Mouse (Mus musculus): ENCODE measurements at regions not wholly inside any gene's neighbourhood (a gene's known extent, or its start where the extent isn't known, plus 50 kb on each side); places are given as distances from the start of the nearest gene placed in this dataset.

GRCm38 (mm10) chr19:30317314-30317713 lies 84.6 kb downstream of the Mbl2 start:
- no peak for TF ChIP-seq CTCF (IDR thresholded peaks at IDR 0.05; ENCODE audit: low read depth)
- H3K27ac ChIP-seq: no peak overlapping the region
- no peak overlapping the region for H3K9ac ChIP-seq (replicated peaks; ENCODE audit: low read length)
- no peaks in the 10 kb centered on the region for H3K36me3 ChIP-seq (ENCODE audit: insufficient read depth, low read length)
- WGBS: 86% methylated on average over 3 of the region's 3 CpGs
- no peak overlapping the region for H3K4me2 ChIP-seq (ENCODE audit: low read depth, low read length)
- ATAC-seq (no peak), DNase-seq (ENCODE audit: low spot score) (no peak)
- no peaks in the 10 kb centered on the region for H3K9me3 ChIP-seq (ENCODE audit: low read length)
- H3K27me3 ChIP-seq (ENCODE audit: insufficient read depth, low read length): no peaks in the 10 kb centered on the region
- H3K4me1 ChIP-seq (ENCODE audit: insufficient read depth, low read length): no peaks in the 10 kb centered on the region
- H3K4me3 ChIP-seq (ENCODE audit: low read length): no peak overlapping the region

GRCm38 (mm10) chr19:30327693-30328092 lies 95.0 kb downstream of the Mbl2 start:
- no peaks in the 10 kb centered on the region for H3K27me3 ChIP-seq (ENCODE audit: insufficient read depth, low read length)
- no peak for ATAC-seq
- H3K27ac ChIP-seq: no peak overlapping the region
- H3K4me3 ChIP-seq (ENCODE audit: low read length): no peak overlapping the region
- peak; percentile 18; the same call in 1 of the 2 replicates for TF ChIP-seq CTCF (IDR thresholded peaks at IDR 0.05; ENCODE audit: low read depth)
- H3K36me3 ChIP-seq (ENCODE audit: insufficient read depth, low read length): no peaks in the 10 kb centered on the region
- no peaks in the 10 kb centered on the region for H3K9me3 ChIP-seq (ENCODE audit: low read length)
- H3K9ac ChIP-seq (replicated peaks; ENCODE audit: low read length): no peak overlapping the region
- no peak for DNase-seq (ENCODE audit: low spot score)
- H3K4me1 ChIP-seq (ENCODE audit: insufficient read depth, low read length): no peaks in the 10 kb centered on the region
- no peak overlapping the region for H3K4me2 ChIP-seq (ENCODE audit: low read depth, low read length)

GRCm38 (mm10) chr19:30328886-30329285 lies 96.1 kb downstream of the Mbl2 start:
- 91% methylated on average over 4 of the region's 4 CpGs for WGBS
- no peak for TF ChIP-seq CTCF (IDR thresholded peaks at IDR 0.05; ENCODE audit: low read depth)
- no peaks in the 10 kb centered on the region for H3K9me3 ChIP-seq (ENCODE audit: low read length)
- H3K4me3 ChIP-seq (ENCODE audit: low read length): no peak overlapping the region
- no peak overlapping the region for H3K27ac ChIP-seq
- no peak overlapping the region for H3K4me2 ChIP-seq (ENCODE audit: low read depth, low read length)
- H3K4me1 ChIP-seq (ENCODE audit: insufficient read depth, low read length): no peaks in the 10 kb centered on the region
- no peaks in the 10 kb centered on the region for H3K36me3 ChIP-seq (ENCODE audit: insufficient read depth, low read length)
- no peaks in the 10 kb centered on the region for H3K27me3 ChIP-seq (ENCODE audit: insufficient read depth, low read length)
- no peak overlapping the region for H3K9ac ChIP-seq (replicated peaks; ENCODE audit: low read length)
- no peak for DNase-seq (ENCODE audit: low spot score)
- ATAC-seq: no peak

GRCm38 (mm10) chr19:30330792-30331191 lies 98.0 kb downstream of the Mbl2 start:
- Histone ChIP-seq H3K36me3 (ENCODE audit: insufficient read depth, low read length) (no peaks in the 10 kb centered on the region), H3K9ac (replicated peaks; ENCODE audit: low read length) (no peak overlapping the region), H3K9me3 (ENCODE audit: low read length) (no peaks in the 10 kb centered on the region), H3K27me3 (ENCODE audit: insufficient read depth, low read length) (no peaks in the 10 kb centered on the region), H3K4me3 (ENCODE audit: low read length) (no peak overlapping the region), H3K27ac (no peak overlapping the region), H3K4me2 (ENCODE audit: low read depth, low read length) (no peak overlapping the region), H3K4me1 (ENCODE audit: insufficient read depth, low read length) (no peaks in the 10 kb centered on the region)
- DNase-seq (ENCODE audit: low spot score): no peak
- ATAC-seq: no peak
- no peak for TF ChIP-seq CTCF (IDR thresholded peaks at IDR 0.05; ENCODE audit: low read depth)
- 87% methylated on average over 7 of the region's 7 CpGs for WGBS

GRCm38 (mm10) chr19:30331850-30332249 lies 99.1 kb downstream of the Mbl2 start:
- WGBS: 36% methylated on average over 1 of the region's 1 CpGs
- no peak overlapping the region for H3K27ac ChIP-seq
- no peak overlapping the region for H3K4me3 ChIP-seq (ENCODE audit: low read length)
- ATAC-seq: no peak
- no peak overlapping the region for H3K9ac ChIP-seq (replicated peaks; ENCODE audit: low read length)
- H3K27me3 ChIP-seq (ENCODE audit: insufficient read depth, low read length): no peaks in the 10 kb centered on the region
- no peak for DNase-seq (ENCODE audit: low spot score)
- no peaks in the 10 kb centered on the region for H3K4me1 ChIP-seq (ENCODE audit: insufficient read depth, low read length)
- no peak for TF ChIP-seq CTCF (IDR thresholded peaks at IDR 0.05; ENCODE audit: low read depth)
- H3K9me3 ChIP-seq (ENCODE audit: low read length): no peaks in the 10 kb centered on the region
- no peaks in the 10 kb centered on the region for H3K36me3 ChIP-seq (ENCODE audit: insufficient read depth, low read length)
- no peak overlapping the region for H3K4me2 ChIP-seq (ENCODE audit: low read depth, low read length)

GRCm38 (mm10) chr19:30344401-30344800 lies 111.7 kb downstream of the Mbl2 start:
- H3K4me2 ChIP-seq (ENCODE audit: low read depth, low read length): no peak overlapping the region
- 87% methylated on average over 5 of the region's 5 CpGs for WGBS
- no peaks in the 10 kb centered on the region for H3K36me3 ChIP-seq (ENCODE audit: insufficient read depth, low read length)
- no peak overlapping the region for H3K9ac ChIP-seq (replicated peaks; ENCODE audit: low read length)
- H3K27me3 ChIP-seq (ENCODE audit: insufficient read depth, low read length): no peaks in the 10 kb centered on the region
- TF ChIP-seq CTCF (IDR thresholded peaks at IDR 0.05; ENCODE audit: low read depth): no peak
- no peaks in the 10 kb centered on the region for H3K9me3 ChIP-seq (ENCODE audit: low read length)
- no peaks in the 10 kb centered on the region for H3K4me1 ChIP-seq (ENCODE audit: insufficient read depth, low read length)
- ATAC-seq: no peak
- H3K27ac ChIP-seq: no peak overlapping the region
- no peak overlapping the region for H3K4me3 ChIP-seq (ENCODE audit: low read length)
- DNase-seq (ENCODE audit: low spot score): no peak

- ATAC-seq (no peak), DNase-seq (ENCODE audit: low spot score) (no peak)
- Histone ChIP-seq H3K27ac (no peak overlapping the region), H3K4me2 (ENCODE audit: low read depth, low read length) (no peak overlapping the region), H3K9ac (replicated peaks; ENCODE audit: low read length) (no peak overlapping the region), H3K4me3 (ENCODE audit: low read length) (no peak overlapping the region), H3K4me1 (ENCODE audit: insufficient read depth, low read length) (no peaks in the 10 kb centered on the region), H3K27me3 (ENCODE audit: insufficient read depth, low read length) (no peaks in the 10 kb centered on the region), H3K9me3 (ENCODE audit: low read length) (no peaks in the 10 kb centered on the region), H3K36me3 (ENCODE audit: insufficient read depth, low read length) (no peaks in the 10 kb centered on the region)
- no peak for TF ChIP-seq CTCF (IDR thresholded peaks at IDR 0.05; ENCODE audit: low read depth)
- 90% methylated on average over 6 of the region's 6 CpGs for WGBS
Measured at GRCm38 (mm10) chr19:30348924-30349323, 116.2 kb downstream of the Mbl2 start.
